Mouse (Mus musculus): ENCODE results near the gene Akirin2. TPM values are rescaled to one million over a fixed set of nuclear protein-coding genes. Genes with fewer than 3 reads are reported as not detected.

Akirin2 gene
- polyA plus RNA-seq (2015; fragmentation: Nextera tagmentation; extraction: Ambion mirVana): 68.4 and 81.2 TPM in 2 replicates

DNA sequence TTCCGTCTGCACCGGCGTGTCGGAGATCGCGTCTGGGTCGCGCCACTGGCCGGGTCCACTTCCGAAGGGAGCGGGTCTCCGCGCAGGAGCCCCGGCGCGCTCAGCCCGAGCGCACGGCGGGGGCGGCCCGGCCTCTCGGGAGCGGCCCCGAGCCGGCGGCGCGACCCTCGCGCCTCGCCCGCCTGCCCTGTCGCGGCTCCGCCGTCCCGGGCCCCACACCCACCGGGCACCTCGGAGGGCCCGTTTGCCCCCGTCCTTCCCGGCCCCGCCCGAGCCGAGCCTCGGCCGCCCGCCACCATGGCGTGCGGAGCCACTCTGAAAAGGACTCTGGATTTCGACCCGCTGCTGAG lies at the start of gene Akirin2:
TSS of gene Akirin2 (plus strand) at position 190 of the 350 bp plus-strand sequence.
- peak within 1 kb of the TSS; percentile 96 for H3K9ac ChIP-seq (ENCODE audit: low read depth, low read length)
- H3K4me1 ChIP-seq (ENCODE audit: control insufficient read depth, insufficient read depth, low read length): peaks cover 32% of the 10 kb centered on the region
- under 1% methylated on average over 45 of the region's 53 CpGs for WGBS
- H3K27me3 ChIP-seq (ENCODE audit: control insufficient read depth, insufficient read depth, low read depth, low read length): no peaks in the 10 kb centered on the region
- peak within 1 kb of the TSS; percentile 85 for H3K4me2 ChIP-seq (ENCODE audit: low read length)
- no peaks in the 10 kb centered on the region for H3K36me3 ChIP-seq (ENCODE audit: control insufficient read depth, insufficient read depth, low read length)
- no peaks in the 10 kb centered on the region for H3K9me3 ChIP-seq (replicated peaks; ENCODE audit: control insufficient read depth, low read length, poor library complexity, severe bottlenecking)
- ATAC-seq: no peak; the same call in 1 of the 2 replicates
- H3K27ac ChIP-seq (ENCODE audit: low read length): peak within 1 kb of the TSS; percentile 94
- H3K4me3 ChIP-seq (ENCODE audit: low read depth, low read length): peak within 1 kb of the TSS; percentile 91

GRCm38 (mm10) chr4:34510305-34510704 lies 40.4 kb upstream of the Akirin2 start:
- Histone ChIP-seq H3K27ac (ENCODE audit: low read length) (no peak overlapping the region), H3K4me1 (ENCODE audit: control insufficient read depth, insufficient read depth, low read length) (no peaks in the 10 kb centered on the region), H3K27me3 (ENCODE audit: control insufficient read depth, insufficient read depth, low read depth, low read length) (no peaks in the 10 kb centered on the region), H3K9me3 (replicated peaks; ENCODE audit: control insufficient read depth, low read length, poor library complexity, severe bottlenecking) (no peaks in the 10 kb centered on the region), H3K36me3 (ENCODE audit: control insufficient read depth, insufficient read depth, low read length) (no peaks in the 10 kb centered on the region), H3K9ac (ENCODE audit: low read depth, low read length) (no peak overlapping the region), H3K4me3 (ENCODE audit: low read depth, low read length) (no peak overlapping the region), H3K4me2 (ENCODE audit: low read length) (no peak overlapping the region)
- no peak for ATAC-seq
- 85% methylated on average over 3 of the region's 3 CpGs for WGBS

DNA sequence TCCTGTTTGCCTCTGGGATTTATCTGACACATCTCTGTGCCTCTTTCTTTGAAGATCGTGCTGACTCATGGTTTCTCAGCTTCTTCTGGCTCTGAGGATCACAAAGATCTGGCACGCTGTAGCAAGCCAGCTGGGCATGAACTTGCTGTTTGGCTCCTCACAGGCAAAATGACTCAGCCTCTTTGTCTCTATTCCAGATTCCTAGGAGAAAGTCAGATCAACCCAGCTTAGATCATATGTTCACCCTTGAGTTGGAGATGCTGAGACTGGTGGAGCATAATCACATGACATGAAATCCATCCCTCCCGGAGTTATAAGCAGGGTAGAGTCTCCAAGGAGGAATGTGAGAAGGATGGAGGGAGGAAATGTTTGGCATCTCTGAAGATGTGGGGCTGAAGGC lies 27.9 kb upstream of the Akirin2 start:
- Histone ChIP-seq H3K27me3 (ENCODE audit: control insufficient read depth, insufficient read depth, low read depth, low read length) (no peaks in the 10 kb centered on the region), H3K9ac (ENCODE audit: low read depth, low read length) (no peak overlapping the region), H3K36me3 (ENCODE audit: control insufficient read depth, insufficient read depth, low read length) (no peaks in the 10 kb centered on the region), H3K4me2 (ENCODE audit: low read length) (no peak overlapping the region), H3K4me3 (ENCODE audit: low read depth, low read length) (no peak overlapping the region), H3K27ac (ENCODE audit: low read length) (no peak overlapping the region), H3K9me3 (replicated peaks; ENCODE audit: control insufficient read depth, low read length, poor library complexity, severe bottlenecking) (no peaks in the 10 kb centered on the region), H3K4me1 (ENCODE audit: control insufficient read depth, insufficient read depth, low read length) (no peaks in the 10 kb centered on the region)
- no peak for ATAC-seq
- 83% methylated on average over 3 of the region's 3 CpGs for WGBS

DNA sequence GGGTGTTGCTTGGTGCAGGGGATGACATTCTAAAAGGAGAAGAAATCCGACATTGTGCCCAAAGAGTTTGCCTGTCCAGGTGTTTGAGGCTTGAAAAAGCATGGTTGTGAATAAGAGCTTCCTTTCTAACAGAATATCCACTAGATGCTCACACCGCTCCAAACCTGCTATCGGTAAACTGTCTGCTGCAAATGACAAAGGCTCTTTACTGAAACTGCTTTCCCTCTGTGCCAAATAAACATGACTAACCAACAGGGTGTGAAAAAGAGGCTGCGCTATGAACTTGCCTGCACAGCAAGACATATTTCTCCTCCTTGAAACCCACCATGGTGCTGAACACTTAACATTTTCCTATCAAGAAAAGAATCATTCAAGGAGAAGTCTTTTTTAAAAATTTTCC lies 27.2 kb upstream of the Akirin2 start:
- Histone ChIP-seq H3K4me1 (ENCODE audit: control insufficient read depth, insufficient read depth, low read length) (no peaks in the 10 kb centered on the region), H3K4me2 (ENCODE audit: low read length) (no peak overlapping the region), H3K4me3 (ENCODE audit: low read depth, low read length) (no peak overlapping the region), H3K9ac (ENCODE audit: low read depth, low read length) (no peak overlapping the region), H3K36me3 (ENCODE audit: control insufficient read depth, insufficient read depth, low read length) (no peaks in the 10 kb centered on the region), H3K9me3 (replicated peaks; ENCODE audit: control insufficient read depth, low read length, poor library complexity, severe bottlenecking) (no peaks in the 10 kb centered on the region), H3K27ac (ENCODE audit: low read length) (no peak overlapping the region), H3K27me3 (ENCODE audit: control insufficient read depth, insufficient read depth, low read depth, low read length) (no peaks in the 10 kb centered on the region)
- ATAC-seq: no peak
- 88% methylated on average over 4 of the region's 4 CpGs for WGBS

- Histone ChIP-seq H3K4me1 (ENCODE audit: control insufficient read depth, insufficient read depth, low read length) (no peaks in the 10 kb centered on the region), H3K27ac (ENCODE audit: low read length) (no peak overlapping the region), H3K4me2 (ENCODE audit: low read length) (no peak overlapping the region), H3K9ac (ENCODE audit: low read depth, low read length) (no peak overlapping the region), H3K9me3 (replicated peaks; ENCODE audit: control insufficient read depth, low read length, poor library complexity, severe bottlenecking) (no peaks in the 10 kb centered on the region), H3K4me3 (ENCODE audit: low read depth, low read length) (no peak overlapping the region), H3K27me3 (ENCODE audit: control insufficient read depth, insufficient read depth, low read depth, low read length) (no peaks in the 10 kb centered on the region), H3K36me3 (ENCODE audit: control insufficient read depth, insufficient read depth, low read length) (no peaks in the 10 kb centered on the region)
- WGBS: 83% methylated on average over 3 of the region's 3 CpGs
- no peak for ATAC-seq
These were observed 24.0 kb upstream of the Akirin2 start for GRCm38 (mm10) chr4:34526771-34527170.

- Histone ChIP-seq H3K27ac (ENCODE audit: low read length) (no peak overlapping the region), H3K27me3 (ENCODE audit: control insufficient read depth, insufficient read depth, low read depth, low read length) (no peaks in the 10 kb centered on the region), H3K9me3 (replicated peaks; ENCODE audit: control insufficient read depth, low read length, poor library complexity, severe bottlenecking) (no peaks in the 10 kb centered on the region), H3K36me3 (ENCODE audit: control insufficient read depth, insufficient read depth, low read length) (no peaks in the 10 kb centered on the region), H3K4me3 (ENCODE audit: low read depth, low read length) (no peak overlapping the region), H3K4me2 (ENCODE audit: low read length) (no peak overlapping the region), H3K9ac (ENCODE audit: low read depth, low read length) (no peak overlapping the region), H3K4me1 (ENCODE audit: control insufficient read depth, insufficient read depth, low read length) (no peaks in the 10 kb centered on the region)
- 95% methylated on average over 1 of the region's 1 CpGs for WGBS
- ATAC-seq: no peak
These were observed 22.2 kb upstream of the Akirin2 start for GRCm38 (mm10) chr4:34528430-34529100.

- no peak overlapping the region for H3K4me2 ChIP-seq (ENCODE audit: low read length)
- WGBS: 79% methylated on average over 4 of the region's 4 CpGs
These were observed 21.4 kb upstream of the Akirin2 start for GRCm38 (mm10) chr4:34529379-34529778.

DNA sequence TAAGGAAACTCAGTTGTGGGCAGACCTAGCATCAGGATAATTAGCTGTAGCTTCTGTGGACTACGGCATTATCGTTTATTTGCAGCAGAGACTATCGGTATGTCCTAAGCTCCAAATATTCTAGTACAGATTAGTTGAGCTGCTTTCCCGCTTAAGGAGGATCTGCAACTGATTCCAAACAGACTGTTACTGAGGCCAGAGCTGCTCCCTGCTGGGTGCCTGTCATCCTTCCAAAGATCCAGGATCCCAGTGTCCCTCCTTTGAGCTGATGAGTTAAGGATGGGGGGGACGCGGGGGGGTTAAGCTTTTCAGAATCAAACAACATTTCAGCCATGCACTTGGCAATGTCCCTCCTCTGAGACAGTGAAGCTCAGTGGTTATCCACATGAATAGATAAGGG lies 20.8 kb upstream of the Akirin2 start:
- Histone ChIP-seq H3K27ac (ENCODE audit: low read length) (no peak overlapping the region), H3K36me3 (ENCODE audit: control insufficient read depth, insufficient read depth, low read length) (no peaks in the 10 kb centered on the region), H3K9me3 (replicated peaks; ENCODE audit: control insufficient read depth, low read length, poor library complexity, severe bottlenecking) (no peaks in the 10 kb centered on the region), H3K4me2 (ENCODE audit: low read length) (no peak overlapping the region), H3K9ac (ENCODE audit: low read depth, low read length) (no peak overlapping the region), H3K27me3 (ENCODE audit: control insufficient read depth, insufficient read depth, low read depth, low read length) (no peaks in the 10 kb centered on the region), H3K4me3 (ENCODE audit: low read depth, low read length) (no peak overlapping the region), H3K4me1 (ENCODE audit: control insufficient read depth, insufficient read depth, low read length) (no peaks in the 10 kb centered on the region)
- no peak for ATAC-seq
- 81% methylated on average over 6 of the region's 6 CpGs for WGBS

More at GRCm38 (mm10) chr4:34529379-34529778, 21.4 kb upstream of the Akirin2 start:
- no peaks in the 10 kb centered on the region for H3K36me3 ChIP-seq (ENCODE audit: control insufficient read depth, insufficient read depth, low read length)
- ATAC-seq: no peak
- no peaks in the 10 kb centered on the region for H3K27me3 ChIP-seq (ENCODE audit: control insufficient read depth, insufficient read depth, low read depth, low read length)
- no peaks in the 10 kb centered on the region for H3K4me1 ChIP-seq (ENCODE audit: control insufficient read depth, insufficient read depth, low read length)
- no peaks in the 10 kb centered on the region for H3K9me3 ChIP-seq (replicated peaks; ENCODE audit: control insufficient read depth, low read length, poor library complexity, severe bottlenecking)
- H3K4me3 ChIP-seq (ENCODE audit: low read depth, low read length): no peak overlapping the region
- no peak overlapping the region for H3K9ac ChIP-seq (ENCODE audit: low read depth, low read length)
- no peak overlapping the region for H3K27ac ChIP-seq (ENCODE audit: low read length)

- Histone ChIP-seq H3K36me3 (ENCODE audit: control insufficient read depth, insufficient read depth, low read length) (no peaks in the 10 kb centered on the region), H3K9me3 (replicated peaks; ENCODE audit: control insufficient read depth, low read length, poor library complexity, severe bottlenecking) (no peaks in the 10 kb centered on the region), H3K4me2 (ENCODE audit: low read length) (peak overlapping the region; percentile 66), H3K9ac (ENCODE audit: low read depth, low read length) (peak overlapping the region; percentile 96), H3K27me3 (ENCODE audit: control insufficient read depth, insufficient read depth, low read depth, low read length) (no peaks in the 10 kb centered on the region), H3K4me3 (ENCODE audit: low read depth, low read length) (peak overlapping the region; percentile 91), H3K4me1 (ENCODE audit: control insufficient read depth, insufficient read depth, low read length) (peaks cover 26% of the 10 kb centered on the region), H3K27ac (ENCODE audit: low read length) (peak overlapping the region; percentile 94)
- peak; percentile 96 for ATAC-seq
- WGBS: 3% methylated on average over 38 of the region's 38 CpGs
These were observed 573 bp upstream of the Akirin2 start for GRCm38 (mm10) chr4:34549981-34550747.

All from midbrain, embryonic 16.5 days (tissue).